Mouse (Mus musculus) lung, embryonic 15.5 days (tissue): ENCODE measurements around the gene AW549877. TPM values are rescaled to one million over a fixed set of nuclear protein-coding genes. Genes with fewer than 3 reads are reported as not detected.
A peak's percentile ranks its signal among the peaks of the same experiment; 100 is the strongest.

Source experiments
- ATAC-seq: fragments of 200-750 bp; cut with Nextera tagmentation; 2 replicates; pipeline ENCODE4 v1.8.0; 2017; ENCODE audit warnings: moderate number of reproducible peaks, borderline replicate concordance; ENCODE audit not compliant: low FRiP score, low TSS enrichment; ENCODE audit errors: extremely low read depth
- H3K27ac ChIP-seq: fragments of 300-500 bp; sonication (generic); 2 replicates; pipeline ENCODE4 v1.5.1; 2015; ENCODE audit warnings: moderate library complexity, mild to moderate bottlenecking, inconsistent platforms
- H3K27me3 ChIP-seq: fragments of 300-500 bp; sonication (generic); 2 replicates; pipeline ENCODE4 v1.6.1; 2015; ENCODE audit warnings: inconsistent platforms
- H3K36me3 ChIP-seq: fragments of 300-500 bp; sonication (generic); 2 replicates; pipeline ENCODE4 v1.6.1; 2015; ENCODE audit warnings: inconsistent platforms
- H3K4me1 ChIP-seq: fragments of 300-500 bp; sonication (generic); 2 replicates; pipeline ENCODE4 v1.6.1; 2015; ENCODE audit warnings: inconsistent platforms
- H3K4me2 ChIP-seq: fragments of 300-500 bp; sonication (generic); 2 replicates; pipeline ENCODE4 v1.6.1; 2015; ENCODE audit warnings: inconsistent platforms, mild to moderate bottlenecking, moderate library complexity
- H3K4me3 ChIP-seq: fragments of 300-500 bp; sonication (generic); 2 replicates; pipeline ENCODE4 v1.5.1; 2015; ENCODE audit warnings: mild to moderate bottlenecking, inconsistent platforms
- H3K9ac ChIP-seq: fragments of 300-500 bp; sonication (generic); 2 replicates; pipeline ENCODE4 v1.6.1; 2015; ENCODE audit warnings: inconsistent platforms
- H3K9me3 ChIP-seq: fragments of 300-500 bp; sonication (generic); 2 replicates; pipeline ENCODE4 v1.6.1; 2016; ENCODE audit warnings: inconsistent platforms
- WGBS: fragments of 180-500 bp; shearing (Covaris S2); methylation state at CpG from one replicate; pipeline ENCODE4 v1.1.7; 2015; 5-methylcytosine and 5-hydroxymethylcytosine counted together
- polyA plus RNA-seq: library from polyadenylated mRNA; unstranded; fragments of >200 nt; fragmentation: Nextera tagmentation; extraction: Ambion mirVana; gene quantifications from 2 replicates; pipeline ENCODE4 v1.2.1, GENCODE M21; 2015

AW549877 gene
- polyA plus RNA-seq, 1 experiment from 2014 or later: 27.3 TPM

- H3K9ac ChIP-seq: no peak overlapping the region
- no peak overlapping the region for H3K4me3 ChIP-seq
- 76% methylated on average over 13 of the region's 13 CpGs for WGBS
- H3K4me2 ChIP-seq: no peak overlapping the region
- no peaks in the 10 kb centered on the region for H3K27me3 ChIP-seq
- peaks cover 21% of the 10 kb centered on the region for H3K4me1 ChIP-seq
- ATAC-seq: no peak
- peak overlapping the region; percentile 35; the same call in 1 of the 2 replicates for H3K27ac ChIP-seq
- no peaks in the 10 kb centered on the region for H3K36me3 ChIP-seq
- no peaks in the 10 kb centered on the region for H3K9me3 ChIP-seq
Observed at GRCm38 (mm10) chr15:4024726-4025507, 29.4 kb upstream of the AW549877 start.

GRCm38 (mm10) chr15:4023747-4024146 is 28.2 kb upstream of the AW549877 start:
- WGBS: 60% methylated on average over 2 of the region's 2 CpGs
- no peak overlapping the region for H3K9ac ChIP-seq
- H3K27ac ChIP-seq: 0 out of 2 replicates have a peak overlapping the region, but pooled peaks have one; percentile 35
- no peaks in the 10 kb centered on the region for H3K9me3 ChIP-seq
- H3K4me2 ChIP-seq: no peak overlapping the region
- no peaks in the 10 kb centered on the region for H3K36me3 ChIP-seq
- ATAC-seq: no peak
- H3K4me1 ChIP-seq: peaks cover 21% of the 10 kb centered on the region
- no peaks in the 10 kb centered on the region for H3K27me3 ChIP-seq
- no peak overlapping the region for H3K4me3 ChIP-seq

GRCm38 (mm10) chr15:4020711-4021110 is 25.2 kb upstream of the AW549877 start:
- no peak overlapping the region for H3K27ac ChIP-seq
- no peak overlapping the region for H3K4me2 ChIP-seq
- H3K27me3 ChIP-seq: no peaks in the 10 kb centered on the region
- peaks cover 6% of the 10 kb centered on the region for H3K4me1 ChIP-seq
- no peak for ATAC-seq
- no peaks in the 10 kb centered on the region for H3K36me3 ChIP-seq
- 45% methylated on average over 4 of the region's 4 CpGs for WGBS
- H3K4me3 ChIP-seq: no peak overlapping the region
- H3K9ac ChIP-seq: no peak overlapping the region
- H3K9me3 ChIP-seq: no peaks in the 10 kb centered on the region

- no peaks in the 10 kb centered on the region for H3K4me1 ChIP-seq
- no peak overlapping the region for H3K9ac ChIP-seq
- ATAC-seq: no peak
- no peak overlapping the region for H3K27ac ChIP-seq
- no peak overlapping the region for H3K4me2 ChIP-seq
- no peaks in the 10 kb centered on the region for H3K27me3 ChIP-seq
- no peak overlapping the region for H3K4me3 ChIP-seq
- H3K9me3 ChIP-seq: no peaks in the 10 kb centered on the region
- H3K36me3 ChIP-seq: no peaks in the 10 kb centered on the region
- 72% methylated on average over 2 of the region's 2 CpGs for WGBS
Observed at GRCm38 (mm10) chr15:4013873-4014272, 18.3 kb upstream of the AW549877 start.

GRCm38 (mm10) chr15:4000536-4000935 is 5.0 kb upstream of the AW549877 start:
- H3K27ac ChIP-seq: no peak overlapping the region
- no peak overlapping the region for H3K4me2 ChIP-seq
- H3K4me3 ChIP-seq: no peak overlapping the region
- H3K9me3 ChIP-seq: no peaks in the 10 kb centered on the region
- no peaks in the 10 kb centered on the region for H3K36me3 ChIP-seq
- no peaks in the 10 kb centered on the region for H3K4me1 ChIP-seq
- 77% methylated on average over 2 of the region's 2 CpGs for WGBS
- H3K27me3 ChIP-seq: no peaks in the 10 kb centered on the region
- ATAC-seq: no peak
- H3K9ac ChIP-seq: no peak overlapping the region

- no peak overlapping the region for H3K4me2 ChIP-seq
- WGBS: 67% methylated on average over 2 of the region's 2 CpGs
- no peak for ATAC-seq
Observed at GRCm38 (mm10) chr15:3999144-3999543, 3.6 kb upstream of the AW549877 start.

GRCm38 (mm10) chr15:3996267-3997010 is 895 bp upstream of the AW549877 start:
- Histone ChIP-seq H3K36me3 (peaks cover 5% of the 10 kb centered on the region), H3K4me1 (peaks cover 9% of the 10 kb centered on the region), H3K4me3 (peak overlapping the region; percentile 71), H3K27ac (peak overlapping the region; percentile 84), H3K4me2 (peak overlapping the region; percentile 71), H3K27me3 (no peaks in the 10 kb centered on the region), H3K9me3 (no peaks in the 10 kb centered on the region), H3K9ac (peak overlapping the region; percentile 48)
- no peak for ATAC-seq
- 18% methylated on average over 14 of the region's 14 CpGs for WGBS

More at GRCm38 (mm10) chr15:3999144-3999543, 3.6 kb upstream of the AW549877 start:
- Histone ChIP-seq H3K36me3 (no peaks in the 10 kb centered on the region), H3K4me3 (no peak overlapping the region), H3K4me1 (peaks cover 5% of the 10 kb centered on the region; the same call in 1 of the 2 replicates), H3K27me3 (no peaks in the 10 kb centered on the region), H3K9me3 (no peaks in the 10 kb centered on the region), H3K9ac (no peak overlapping the region), H3K27ac (no peak overlapping the region)

- H3K9me3 ChIP-seq: no peaks in the 10 kb centered on the region
- H3K4me2 ChIP-seq: peak overlapping the region; percentile 53
- peaks cover 18% of the 10 kb centered on the region for H3K36me3 ChIP-seq
- peak overlapping the region; percentile 71 for H3K4me3 ChIP-seq
- H3K27ac ChIP-seq: peak overlapping the region; percentile 93
- H3K27me3 ChIP-seq: no peaks in the 10 kb centered on the region
- no peak for ATAC-seq
- peaks cover 9% of the 10 kb centered on the region for H3K4me1 ChIP-seq
- peak overlapping the region; percentile 73 for H3K9ac ChIP-seq
- 20% methylated on average over 14 of the region's 14 CpGs for WGBS
Observed at GRCm38 (mm10) chr15:3994852-3995447, 594 bp downstream of the AW549877 start.

- H3K9ac ChIP-seq: no peak overlapping the region
- no peak for ATAC-seq
- no peak overlapping the region for H3K4me3 ChIP-seq
- 64% methylated on average over 2 of the region's 2 CpGs for WGBS
- H3K27ac ChIP-seq: no peak overlapping the region
- H3K36me3 ChIP-seq: peaks cover 57% of the 10 kb centered on the region
- no peaks in the 10 kb centered on the region for H3K4me1 ChIP-seq
- no peaks in the 10 kb centered on the region for H3K9me3 ChIP-seq
- H3K4me2 ChIP-seq: no peak overlapping the region
- H3K27me3 ChIP-seq: no peaks in the 10 kb centered on the region
Observed at GRCm38 (mm10) chr15:3987981-3988380, 7.6 kb downstream of the AW549877 start.

- H3K36me3 ChIP-seq: peaks cover 43% of the 10 kb centered on the region
- no peak for ATAC-seq
- 81% methylated on average over 2 of the region's 2 CpGs for WGBS
- H3K27me3 ChIP-seq: no peaks in the 10 kb centered on the region
- H3K4me1 ChIP-seq: peaks cover 3% of the 10 kb centered on the region; the same call in 1 of the 2 replicates
- H3K27ac ChIP-seq: no peak overlapping the region
- H3K4me3 ChIP-seq: no peak overlapping the region
- no peaks in the 10 kb centered on the region for H3K9me3 ChIP-seq
- H3K4me2 ChIP-seq: no peak overlapping the region
- no peak overlapping the region for H3K9ac ChIP-seq
Observed at GRCm38 (mm10) chr15:3984876-3985275, 10.7 kb downstream of the AW549877 start.

GRCm38 (mm10) chr15:3982732-3983131 is 12.8 kb downstream of the AW549877 start:
- Histone ChIP-seq H3K4me3 (no peak overlapping the region), H3K4me1 (peaks cover 7% of the 10 kb centered on the region; the same call in 1 of the 2 replicates), H3K36me3 (peaks cover 30% of the 10 kb centered on the region), H3K27ac (no peak overlapping the region), H3K4me2 (no peak overlapping the region), H3K9me3 (no peaks in the 10 kb centered on the region), H3K27me3 (no peaks in the 10 kb centered on the region), H3K9ac (no peak overlapping the region)
- 87% methylated on average over 5 of the region's 5 CpGs for WGBS
- no peak for ATAC-seq
